Mouse (Mus musculus) midbrain, embryonic 12.5 days (tissue): ENCODE data around the gene Itpripl2. TPM values are rescaled to one million over a fixed set of nuclear protein-coding genes. Genes with fewer than 3 reads are reported as not detected.

ENCODE experiments used
- ATAC-seq: fragments of 200-750 bp; cut with Nextera tagmentation; 2 replicates; pipeline ENCODE4 v1.8.0; 2017; ENCODE audit warnings: low read depth, moderate TSS enrichment, moderate library complexity; ENCODE audit not compliant: low FRiP score
- H3K27ac ChIP-seq: fragments of 300-500 bp; sonication (generic); replicated peaks from 2 replicates; pipeline ENCODE4 v1.5.1; 2016; ENCODE audit warnings: mild to moderate bottlenecking
- H3K27me3 ChIP-seq: fragments of 300-500 bp; sonication (generic); 2 replicates; pipeline ENCODE4 v1.6.1; 2016; ENCODE audit warnings: mild to moderate bottlenecking
- H3K36me3 ChIP-seq: fragments of 300-500 bp; sonication (generic); 2 replicates; pipeline ENCODE4 v1.6.1; 2016
- H3K4me1 ChIP-seq: fragments of 300-500 bp; sonication (generic); 2 replicates; pipeline ENCODE4 v1.6.1; 2016
- H3K4me2 ChIP-seq: fragments of 300-500 bp; sonication (generic); replicated peaks from 2 replicates; pipeline ENCODE4 v1.6.1; 2016; ENCODE audit warnings: mild to moderate bottlenecking, moderate library complexity
- H3K4me3 ChIP-seq: fragments of 300-500 bp; sonication (generic); 2 replicates; pipeline ENCODE4 v1.5.1; 2016; ENCODE audit warnings: mild to moderate bottlenecking
- H3K9ac ChIP-seq: fragments of 300-500 bp; sonication (generic); replicated peaks from 2 replicates; pipeline ENCODE4 v1.6.1; 2016; ENCODE audit warnings: mild to moderate bottlenecking, moderate library complexity
- H3K9me3 ChIP-seq: fragments of 300-500 bp; sonication (generic); 2 replicates; pipeline ENCODE4 v1.6.1; 2016; ENCODE audit warnings: mild to moderate bottlenecking
- WGBS: fragments of 180-500 bp; shearing (Covaris S2); methylation state at CpG from one replicate; pipeline ENCODE4 v1.1.7; 2016; 5-methylcytosine and 5-hydroxymethylcytosine counted together
- polyA plus RNA-seq: library from polyadenylated mRNA; unstranded; fragments of >200 nt; fragmentation: Nextera tagmentation; extraction: Ambion mirVana; gene quantifications from 2 replicates; pipeline ENCODE4 v1.2.1, GENCODE M21; 2016

Gene Itpripl2
- polyA plus RNA-seq, 1 experiment from 2014 or later: 2.2 TPM

DNA sequence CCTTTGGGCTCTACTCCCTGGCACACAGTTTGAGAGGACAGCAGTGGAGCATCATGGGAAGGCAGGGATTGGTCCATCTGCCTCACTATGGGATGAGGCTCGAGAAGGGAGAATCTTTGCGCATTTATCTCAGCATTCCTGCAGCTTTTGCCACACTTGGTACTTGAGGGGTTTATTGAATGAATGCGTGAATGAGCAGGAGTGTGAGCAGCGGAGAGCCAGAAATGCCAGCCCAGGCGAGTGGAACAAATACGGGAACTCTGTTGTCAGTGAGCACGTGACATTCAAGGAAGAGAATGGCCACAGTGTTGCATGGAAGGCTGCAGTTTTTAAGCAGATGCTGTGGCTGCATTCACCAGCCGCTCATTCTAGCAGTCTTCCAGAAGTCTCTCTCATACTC lies 10.6 kb upstream of the Itpripl2 start:
- H3K9ac ChIP-seq: no peak overlapping the region
- no peaks in the 10 kb centered on the region; the same call in 1 of the 2 replicates for H3K27me3 ChIP-seq
- no peaks in the 10 kb centered on the region for H3K36me3 ChIP-seq
- 76% methylated on average over 8 of the region's 8 CpGs for WGBS
- no peak overlapping the region for H3K4me3 ChIP-seq
- H3K4me2 ChIP-seq: no peak overlapping the region
- no peak for ATAC-seq
- no peaks in the 10 kb centered on the region for H3K4me1 ChIP-seq
- 0 out of 2 replicates have a peak, but pooled peaks cover 4% of the 10 kb centered on the region for H3K9me3 ChIP-seq
- H3K27ac ChIP-seq: no peak overlapping the region

DNA sequence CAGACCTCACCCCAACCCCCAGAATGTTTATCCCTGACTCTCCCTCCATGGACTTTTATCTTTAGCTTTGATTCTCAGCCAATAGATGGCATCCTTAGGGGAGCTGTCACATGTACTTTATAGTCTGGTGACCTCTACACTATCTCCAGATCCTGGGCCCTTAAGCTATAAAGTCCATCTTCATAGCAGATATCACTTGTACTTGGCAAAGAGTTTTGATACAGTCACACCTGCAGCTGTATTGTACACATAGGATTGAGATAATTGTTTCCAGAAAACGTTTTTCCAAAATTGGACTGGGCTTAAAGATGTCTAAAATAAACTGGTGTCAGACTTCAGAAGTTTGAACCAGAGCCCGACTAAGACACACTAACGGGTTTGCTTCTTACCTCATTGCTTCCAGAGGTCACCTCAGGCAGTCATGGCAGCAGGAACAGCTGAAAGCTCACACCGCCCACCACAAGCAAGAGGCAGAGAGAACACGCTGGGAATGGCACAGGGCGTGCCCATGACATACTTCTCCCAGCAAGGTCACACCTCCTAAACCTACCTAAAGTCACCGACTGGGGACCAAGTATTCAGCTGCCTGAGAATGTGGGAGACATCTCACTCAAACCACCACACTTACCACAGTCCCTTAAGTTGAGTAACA lies 8.1 kb upstream of the Itpripl2 start:
- H3K27ac ChIP-seq: no peak overlapping the region
- 0 out of 2 replicates have a peak, but pooled peaks cover 5% of the 10 kb centered on the region for H3K9me3 ChIP-seq
- H3K9ac ChIP-seq: no peak overlapping the region
- no peak for ATAC-seq
- no peak overlapping the region for H3K4me2 ChIP-seq
- no peaks in the 10 kb centered on the region for H3K4me1 ChIP-seq
- peaks cover 5% of the 10 kb centered on the region; the same call in 1 of the 2 replicates for H3K27me3 ChIP-seq
- no peak overlapping the region for H3K4me3 ChIP-seq
- H3K36me3 ChIP-seq: no peaks in the 10 kb centered on the region
- WGBS: 74% methylated on average over 7 of the region's 7 CpGs

DNA sequence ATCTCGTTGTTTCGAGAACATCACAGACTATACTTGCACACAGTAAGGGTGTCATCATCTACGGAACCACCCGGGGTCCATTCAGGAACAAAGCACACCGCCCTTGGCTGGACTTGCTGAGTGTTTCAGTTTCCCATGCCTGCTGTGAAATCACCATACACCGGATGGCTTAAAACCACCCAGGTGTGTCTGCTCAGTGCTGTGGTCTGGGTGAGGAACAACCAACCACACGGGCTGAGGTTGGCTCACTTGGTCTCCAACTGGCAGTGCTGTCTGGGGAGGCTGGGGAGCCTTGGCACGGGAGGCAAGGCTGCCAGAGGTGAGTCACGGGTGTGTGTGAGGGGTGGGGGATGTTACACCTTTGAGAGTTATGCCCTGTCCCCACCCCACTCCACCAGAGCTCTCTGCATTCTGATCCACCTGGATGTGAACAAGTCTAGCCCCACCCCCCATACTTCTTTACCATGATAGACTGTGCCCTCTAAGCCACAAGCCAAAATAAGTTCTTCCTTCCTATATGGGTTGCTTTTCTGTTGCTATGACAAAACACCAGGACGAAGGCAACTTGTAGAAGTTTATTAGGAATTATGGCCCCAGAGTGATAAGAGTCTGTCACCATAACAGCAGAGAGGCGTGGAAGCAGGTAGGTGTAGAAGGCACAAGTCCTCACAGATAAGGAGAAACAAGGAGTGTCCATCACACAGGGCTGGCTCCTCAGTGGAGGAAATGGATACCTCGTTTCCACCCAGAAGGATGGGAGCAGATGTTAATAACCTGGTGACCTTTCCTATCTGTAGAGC lies 7.4 kb upstream of the Itpripl2 start:
- Histone ChIP-seq H3K27me3 (peaks cover 7% of the 10 kb centered on the region; the same call in 1 of the 2 replicates), H3K4me1 (no peaks in the 10 kb centered on the region), H3K9ac (no peak overlapping the region), H3K27ac (no peak overlapping the region), H3K36me3 (no peaks in the 10 kb centered on the region), H3K4me2 (no peak overlapping the region), H3K9me3 (0 out of 2 replicates have a peak, but pooled peaks cover 5% of the 10 kb centered on the region), H3K4me3 (no peak overlapping the region)
- no peak for ATAC-seq
- WGBS: 85% methylated on average over 12 of the region's 12 CpGs

DNA sequence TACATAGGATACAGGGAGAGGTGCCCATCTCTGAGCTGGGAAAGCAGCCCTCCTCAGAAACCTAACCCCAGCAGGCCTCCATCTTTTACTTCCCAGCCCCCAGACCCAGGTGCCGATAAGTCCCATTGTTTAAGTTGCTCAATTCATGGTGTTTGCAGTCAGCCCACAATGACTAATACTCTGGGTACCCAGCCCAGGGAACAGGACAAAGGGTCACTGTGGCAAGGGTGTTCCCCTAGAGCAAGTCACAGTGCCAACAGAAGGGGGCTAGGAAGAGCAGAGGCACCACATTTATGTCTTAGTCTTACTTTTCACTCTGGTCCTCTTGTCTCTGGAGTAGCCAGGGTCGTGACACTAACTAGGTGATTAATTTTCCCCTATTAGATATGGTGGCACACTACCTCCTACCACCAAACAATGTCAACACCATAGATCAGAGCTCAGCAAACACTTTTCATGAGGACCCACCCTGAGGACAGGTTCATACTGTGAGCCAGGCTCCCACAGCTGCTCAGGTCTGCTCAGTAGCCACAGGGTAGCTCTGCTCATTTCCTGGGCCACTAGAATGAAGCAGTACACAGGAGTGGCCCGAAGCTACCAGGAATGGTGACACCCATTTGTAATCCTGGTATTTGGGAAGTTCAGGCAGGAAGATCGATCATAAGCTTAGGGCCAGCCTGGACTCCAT lies 3.3 kb upstream of the Itpripl2 start:
- no peaks in the 10 kb centered on the region for H3K36me3 ChIP-seq
- H3K27ac ChIP-seq: no peak overlapping the region
- H3K4me3 ChIP-seq: no peak overlapping the region
- no peak for ATAC-seq
- WGBS: 80% methylated on average over 4 of the region's 4 CpGs
- no peak overlapping the region for H3K9ac ChIP-seq
- H3K4me1 ChIP-seq: peaks cover 17% of the 10 kb centered on the region
- H3K4me2 ChIP-seq: no peak overlapping the region
- peaks cover 40% of the 10 kb centered on the region for H3K27me3 ChIP-seq
- H3K9me3 ChIP-seq: 0 out of 2 replicates have a peak, but pooled peaks cover 5% of the 10 kb centered on the region

DNA sequence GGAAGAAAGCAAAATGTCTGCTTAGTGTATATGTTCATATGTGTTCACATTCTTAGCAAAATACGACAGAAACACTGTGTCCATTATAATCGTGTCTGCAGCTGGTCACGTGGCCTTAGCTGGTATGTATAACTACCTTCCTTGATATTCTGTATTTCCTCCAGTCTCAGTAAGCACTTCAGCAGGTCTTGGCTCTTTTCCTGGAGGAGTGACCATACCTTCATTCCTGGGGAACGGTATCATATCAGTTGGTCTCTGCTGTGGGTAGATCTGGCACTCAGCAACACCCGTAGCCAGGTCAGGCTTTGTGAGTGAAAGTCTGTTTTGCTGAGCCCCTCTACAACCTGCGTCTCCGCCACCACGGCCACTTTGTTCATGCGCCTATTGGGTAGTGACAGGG lies 2.1 kb upstream of the Itpripl2 start:
- H3K27me3 ChIP-seq: peaks cover 51% of the 10 kb centered on the region
- no peak for ATAC-seq
- H3K4me1 ChIP-seq: peaks cover 19% of the 10 kb centered on the region
- 0 out of 2 replicates have a peak, but pooled peaks cover 5% of the 10 kb centered on the region for H3K9me3 ChIP-seq
- H3K4me3 ChIP-seq: no peak overlapping the region
- no peaks in the 10 kb centered on the region for H3K36me3 ChIP-seq
- H3K4me2 ChIP-seq: no peak overlapping the region
- H3K27ac ChIP-seq: no peak overlapping the region
- WGBS: 94% methylated on average over 9 of the region's 9 CpGs
- H3K9ac ChIP-seq: no peak overlapping the region

DNA sequence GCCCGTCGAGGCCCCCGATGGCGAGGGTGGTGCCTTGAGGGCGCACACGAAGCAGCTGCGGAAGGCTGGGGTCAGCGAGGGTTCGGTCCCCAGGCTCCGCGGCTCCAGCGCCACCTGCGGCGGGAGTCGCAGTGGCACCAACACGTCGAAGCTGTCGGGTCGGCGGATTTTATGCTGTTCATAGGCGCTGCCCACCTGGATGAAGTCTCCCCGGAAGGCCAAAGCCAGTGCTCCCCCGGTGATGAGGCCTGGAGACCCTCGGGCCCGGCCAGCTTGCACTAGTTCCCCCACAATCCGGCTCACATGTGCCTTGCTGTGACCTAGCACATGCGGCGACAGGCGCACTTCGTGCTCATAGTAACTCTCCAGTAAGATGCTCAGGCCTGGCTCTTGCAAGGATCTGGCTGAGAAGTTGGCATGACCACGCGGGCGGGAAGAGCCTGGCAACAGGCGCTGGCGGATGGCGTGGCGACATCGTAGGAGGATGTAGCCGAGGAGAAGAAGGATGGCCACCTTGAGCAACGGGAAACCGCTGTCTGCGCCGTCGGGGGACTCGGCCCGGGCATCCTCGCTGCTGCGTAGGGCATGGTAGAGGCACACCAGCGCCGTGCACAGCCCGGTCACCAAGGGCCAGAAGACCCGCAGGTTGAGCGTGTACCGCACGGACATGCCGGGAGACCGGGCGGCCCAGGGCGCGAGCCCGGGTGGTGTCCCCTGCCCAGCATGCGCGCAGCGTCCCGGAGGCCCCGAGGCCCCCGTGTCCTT lies 927 bp downstream of the Itpripl2 start:
- Histone ChIP-seq H3K4me3 (peak overlapping the region; percentile 60), H3K27me3 (peaks cover 64% of the 10 kb centered on the region), H3K4me2 (peak overlapping the region; percentile 74), H3K9me3 (no peaks in the 10 kb centered on the region), H3K36me3 (no peaks in the 10 kb centered on the region), H3K4me1 (peaks cover 24% of the 10 kb centered on the region), H3K9ac (peak overlapping the region; percentile 61), H3K27ac (no peak overlapping the region)
- WGBS: 3% methylated on average over 67 of the region's 67 CpGs
- ATAC-seq: no peak; the same call in 1 of the 2 replicates

DNA sequence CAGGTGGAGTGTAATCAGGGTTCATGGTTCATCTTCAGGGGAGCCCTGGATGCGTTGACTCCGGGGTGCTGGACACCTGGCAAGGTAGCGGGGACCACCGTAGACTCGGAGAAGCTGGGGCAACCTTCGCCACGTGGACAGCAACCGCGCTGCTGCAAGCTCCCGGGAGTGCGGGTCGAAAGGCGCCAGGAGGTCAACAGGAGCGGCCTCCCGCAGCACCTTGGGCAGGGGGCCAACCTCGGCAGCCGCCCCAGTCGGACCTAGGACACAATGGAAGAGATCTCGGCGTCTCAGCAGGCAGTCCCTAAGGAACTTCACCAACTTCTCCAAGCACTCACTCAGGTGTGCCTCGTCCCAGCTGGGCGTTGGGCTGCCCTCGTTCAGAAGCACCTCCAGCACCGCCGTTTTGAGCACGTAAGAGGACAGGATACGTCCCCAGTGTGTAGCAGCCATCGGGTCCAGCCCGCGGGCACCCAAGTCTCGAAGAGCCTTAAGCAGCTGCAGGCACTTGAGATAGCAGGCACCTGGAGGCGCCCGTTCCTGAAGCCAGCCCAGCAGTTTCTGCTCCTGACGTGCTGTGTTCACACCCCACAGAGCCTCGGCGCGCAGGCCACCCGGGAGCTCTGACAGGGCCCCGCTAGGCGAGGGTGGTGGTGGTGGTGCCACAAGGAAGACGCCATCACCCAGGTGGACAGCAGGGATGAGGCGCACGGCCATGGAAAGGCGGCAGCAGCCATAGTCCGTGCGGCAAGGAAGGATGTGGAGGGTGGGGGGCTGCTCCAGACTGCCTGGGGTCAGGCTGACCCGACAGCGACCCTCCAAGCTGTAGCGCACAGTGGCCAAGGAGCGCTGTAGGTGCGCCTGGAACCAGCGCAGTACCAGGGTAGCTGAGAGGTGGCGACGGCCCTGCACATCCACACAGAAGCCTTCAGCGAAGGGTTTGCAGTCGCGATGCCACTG lies 1.8 kb downstream of the Itpripl2 start:
- Histone ChIP-seq H3K4me2 (peak overlapping the region; percentile 74), H3K27me3 (peaks cover 60% of the 10 kb centered on the region), H3K4me1 (peaks cover 24% of the 10 kb centered on the region), H3K36me3 (no peaks in the 10 kb centered on the region), H3K4me3 (peak overlapping the region; percentile 60; the same call in 1 of the 2 replicates), H3K9ac (no peak overlapping the region), H3K27ac (no peak overlapping the region), H3K9me3 (no peaks in the 10 kb centered on the region)
- WGBS: 13% methylated on average over 55 of the region's 57 CpGs
- ATAC-seq: no peak

DNA sequence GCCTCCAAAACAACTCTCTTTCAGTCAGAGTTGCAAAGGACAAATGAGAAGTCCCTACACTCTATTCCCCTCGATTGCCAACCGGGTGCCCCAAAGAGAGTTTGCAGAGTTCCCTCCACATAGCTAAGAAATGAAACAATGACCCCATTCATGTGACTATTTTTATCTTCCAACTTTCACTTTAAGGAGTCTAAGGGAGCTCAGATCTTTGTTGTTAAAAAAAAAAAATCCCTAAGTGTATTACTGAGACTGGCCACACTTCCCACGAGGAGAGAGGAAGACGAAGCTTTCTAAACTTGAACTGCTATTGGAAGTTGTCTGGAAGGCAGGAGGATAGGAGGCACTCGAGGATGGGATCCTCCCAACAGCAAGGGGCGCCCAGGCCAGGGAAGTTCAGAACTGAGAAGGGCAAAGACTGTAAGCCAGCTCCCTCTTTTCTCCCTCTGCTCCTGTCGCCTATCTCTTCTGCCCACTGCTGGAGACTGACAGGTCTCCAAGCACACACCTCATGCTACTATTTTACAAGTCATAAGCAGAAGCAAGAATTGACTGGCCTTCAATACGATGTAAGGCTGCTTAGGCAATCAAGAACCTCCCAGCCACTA lies 3.6 kb downstream of the Itpripl2 start:
- H3K4me1 ChIP-seq: peaks cover 24% of the 10 kb centered on the region
- H3K9ac ChIP-seq: no peak overlapping the region
- no peak overlapping the region for H3K4me2 ChIP-seq
- ATAC-seq: no peak
- no peaks in the 10 kb centered on the region for H3K9me3 ChIP-seq
- no peak overlapping the region for H3K27ac ChIP-seq
- no peaks in the 10 kb centered on the region for H3K36me3 ChIP-seq
- no peak overlapping the region for H3K4me3 ChIP-seq
- H3K27me3 ChIP-seq: peaks cover 55% of the 10 kb centered on the region
- 26% methylated on average over 8 of the region's 8 CpGs for WGBS

DNA sequence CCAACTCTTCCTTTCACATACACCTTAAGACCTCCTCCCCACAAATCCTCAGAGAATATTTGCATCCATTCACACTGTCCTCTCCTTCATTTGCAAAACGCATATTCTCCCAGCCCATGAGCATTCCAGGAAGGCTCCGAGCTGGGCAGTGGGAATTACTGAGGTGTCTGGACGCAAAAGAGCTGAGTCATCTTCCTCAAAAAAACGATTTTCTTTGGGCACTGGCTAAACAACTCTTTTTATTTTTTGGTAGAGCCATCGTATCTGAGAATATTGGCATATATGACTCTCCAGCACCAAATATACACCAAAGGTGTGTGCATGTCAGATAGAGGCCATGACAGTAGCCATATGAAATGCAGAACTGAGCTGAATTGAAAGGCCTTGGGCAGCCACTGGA lies 4.9 kb downstream of the Itpripl2 start:
- H3K4me2 ChIP-seq: no peak overlapping the region
- no peaks in the 10 kb centered on the region for H3K9me3 ChIP-seq
- ATAC-seq: no peak
- no peak overlapping the region for H3K4me3 ChIP-seq
- peaks cover 42% of the 10 kb centered on the region for H3K27me3 ChIP-seq
- WGBS: 62% methylated on average over 5 of the region's 5 CpGs
- no peaks in the 10 kb centered on the region for H3K36me3 ChIP-seq
- H3K4me1 ChIP-seq: peaks cover 24% of the 10 kb centered on the region
- H3K27ac ChIP-seq: no peak overlapping the region
- no peak overlapping the region for H3K9ac ChIP-seq

DNA sequence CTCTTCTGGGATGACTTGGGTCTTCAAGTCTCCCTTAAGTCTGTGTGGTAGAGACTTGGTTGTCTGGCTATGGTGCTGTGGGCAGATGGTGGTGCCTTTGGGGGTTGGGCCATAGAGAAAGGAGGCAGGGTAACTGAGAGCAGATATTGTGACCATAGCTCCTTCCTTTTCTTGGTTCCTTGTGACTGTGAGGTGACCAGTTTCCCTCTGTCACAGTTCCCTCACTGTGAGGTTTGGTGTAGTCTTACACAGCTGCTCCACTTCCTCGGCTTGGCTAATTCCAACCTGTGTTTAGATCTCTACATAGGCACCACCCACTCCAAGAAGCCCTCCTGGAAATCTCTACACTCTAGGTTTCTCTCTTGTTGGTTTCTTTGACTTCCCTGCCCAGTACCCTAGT lies 7.8 kb downstream of the Itpripl2 start:
- H3K9me3 ChIP-seq: no peaks in the 10 kb centered on the region
- peaks cover 13% of the 10 kb centered on the region for H3K27me3 ChIP-seq
- no peak for ATAC-seq
- no peak overlapping the region for H3K4me3 ChIP-seq
- H3K36me3 ChIP-seq: no peaks in the 10 kb centered on the region
- no peak overlapping the region for H3K27ac ChIP-seq
- H3K4me1 ChIP-seq: peaks cover 5% of the 10 kb centered on the region; the same call in 1 of the 2 replicates
- H3K9ac ChIP-seq: no peak overlapping the region
- WGBS: 86% methylated on average over 1 of the region's 1 CpGs
- H3K4me2 ChIP-seq: no peak overlapping the region
